ENCODE assay signal across 9 mouse cellular contexts in the genomic region with DNA sequence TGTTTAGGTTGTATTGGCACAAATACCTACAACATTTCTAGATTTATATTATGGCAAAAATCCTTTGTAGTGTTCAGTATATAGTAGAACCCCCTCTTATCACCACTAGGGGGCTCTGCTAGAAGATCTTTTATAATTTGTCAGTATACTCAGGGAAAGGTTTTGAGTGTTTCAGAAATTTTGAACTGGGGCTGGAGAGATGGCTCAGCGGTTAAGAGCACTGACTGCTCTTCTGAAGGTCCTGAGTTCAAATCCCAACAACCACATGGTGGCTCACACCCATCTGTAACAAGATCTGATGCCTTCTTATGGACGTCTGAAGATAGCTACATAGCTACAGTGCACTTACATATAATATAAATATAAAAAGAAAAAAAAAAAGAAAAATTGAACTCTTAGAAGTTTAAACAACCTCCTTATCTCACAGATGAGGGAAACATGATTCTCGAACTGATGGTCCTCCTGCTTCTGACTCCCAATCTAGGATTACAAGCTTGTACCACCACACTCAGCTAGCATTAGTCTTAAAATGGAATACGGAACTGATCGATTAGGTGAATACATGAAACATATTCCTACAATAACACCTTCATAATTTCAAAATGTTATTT. TPM values are rescaled to one million over a fixed set of nuclear protein-coding genes. Genes with fewer than 3 reads are reported as not detected.
DNase-seq lines count a peak whose midpoint lies in the region; ATAC-seq lines count a peak whose summit lies in the region.
"Had no signal": no experiment of that assay in that cellular context is flagged by ENCODE, and none has a peak within 500 bp of the region (broad histone marks: within the 10 kb centered on the region; RNA-seq: fewer than 3 reads in every experiment).

No protein-coding gene starts in this region.

- H3K4me2 ChIP-seq in liver, embryonic 11.5 days: peak overlapping the region; percentile 61
- no peak overlapping the region for H3K4me2 ChIP-seq in midbrain, embryonic 16.5 days (ENCODE audit: low read length)

- no peaks in the 10 kb centered on the region for H3K9me3 ChIP-seq in heart, embryonic 10.5 days
- H3K9me3 ChIP-seq in liver, embryonic 11.5 days (ENCODE audit: control insufficient read depth, low read length): no peaks in the 10 kb centered on the region
- no peaks in the 10 kb centered on the region for H3K9me3 ChIP-seq in midbrain, embryonic 16.5 days (replicated peaks; ENCODE audit: control insufficient read depth, low read length, poor library complexity, severe bottlenecking)
- H3K9me3 ChIP-seq: limb, embryonic 12.5 days had no signal

- no peaks in the 10 kb centered on the region for H3K27me3 ChIP-seq in heart, embryonic 10.5 days (ENCODE audit: insufficient read depth, poor library complexity, severe bottlenecking)
- no peaks in the 10 kb centered on the region for H3K27me3 ChIP-seq in liver, embryonic 11.5 days (replicated peaks; ENCODE audit: control insufficient read depth, insufficient read depth, low read length)
- no peaks in the 10 kb centered on the region for H3K27me3 ChIP-seq in midbrain, embryonic 16.5 days (ENCODE audit: control insufficient read depth, insufficient read depth, low read depth, low read length)
- H3K27me3 ChIP-seq: limb, embryonic 12.5 days had no signal

- 76% methylated on average over 5 of the region's 5 CpGs for WGBS in heart, embryonic 10.5 days
- WGBS in liver, embryonic 11.5 days: 62% methylated on average over 5 of the region's 5 CpGs
- 72% methylated on average over 5 of the region's 5 CpGs for WGBS in midbrain, embryonic 16.5 days

- no peak overlapping the region for H3K9ac ChIP-seq in liver, embryonic 11.5 days (ENCODE audit: low read depth, low read length)
- no peak overlapping the region for H3K9ac ChIP-seq in midbrain, embryonic 16.5 days (ENCODE audit: low read depth, low read length)

- peak; percentile 52 to 64 for DNase-seq in heart, adult 18-20 months
- DNase-seq in heart, embryonic 10.5 days (ENCODE audit: low spot score): no peak
- peak; percentile 80 for DNase-seq in A20 (ENCODE audit: low read depth, low spot score)
- DNase-seq in T-cell, adult 2 months (ENCODE audit: low spot score): peak; percentile 72
- DNase-seq in embryo, embryonic 9.5 days (ENCODE audit: extremely low spot score): peak; percentile 34
- DNase-seq in liver, embryonic 11.5 days (ENCODE audit: low spot score): no peak
- DNase-seq in retina, postnatal 1 day: peak; percentile 74

- no peak overlapping the region for H3K4me3 ChIP-seq in heart, embryonic 10.5 days
- no peak overlapping the region for H3K4me3 ChIP-seq in liver, embryonic 11.5 days (ENCODE audit: low read depth, low read length)
- H3K4me3 ChIP-seq in midbrain, embryonic 16.5 days (ENCODE audit: low read depth, low read length): no peak overlapping the region

- H3K4me1 ChIP-seq in heart, embryonic 10.5 days: peaks cover 23% of the 10 kb centered on the region
- peaks cover 11% of the 10 kb centered on the region for H3K4me1 ChIP-seq in liver, embryonic 11.5 days (replicated peaks; ENCODE audit: control insufficient read depth, insufficient read depth, low read length)
- H3K4me1 ChIP-seq in midbrain, embryonic 16.5 days (ENCODE audit: control insufficient read depth, insufficient read depth, low read length): peaks cover 16% of the 10 kb centered on the region

- ATAC-seq in liver, embryonic 11.5 days (replicated peaks; ENCODE audit: low FRiP score): peak; percentile 12; the same call in 1 of the 2 replicates
- ATAC-seq in midbrain, embryonic 16.5 days: no peak

- H3K36me3 ChIP-seq in heart, embryonic 10.5 days: 0 out of 2 replicates have a peak, but pooled peaks cover 3% of the 10 kb centered on the region
- no peaks in the 10 kb centered on the region for H3K36me3 ChIP-seq in liver, embryonic 11.5 days (ENCODE audit: control insufficient read depth, insufficient read depth, low read length)
- no peaks in the 10 kb centered on the region for H3K36me3 ChIP-seq in midbrain, embryonic 16.5 days (ENCODE audit: control insufficient read depth, insufficient read depth, low read length)
- H3K36me3 ChIP-seq: limb, embryonic 12.5 days had no signal

- H3K27ac ChIP-seq in heart, embryonic 10.5 days: no peak overlapping the region
- no peak overlapping the region for H3K27ac ChIP-seq in liver, embryonic 11.5 days (ENCODE audit: low read depth, low read length)
- H3K27ac ChIP-seq in midbrain, embryonic 16.5 days (ENCODE audit: low read length): no peak overlapping the region

RNA-seq across cellular contexts. Expression of a gene that starts 1.4 kb away (rescaled TPM):
- 100 to 1,000 TPM in 1 of 2 experiments, 10 to 100 TPM in 1; 94.3 to 101 TPM for total RNA-seq in heart, adult 18-20 months (2021)
- polyA plus RNA-seq in heart, embryonic 10.5 days (2016; fragmentation: Nextera tagmentation; extraction: Ambion mirVana): 99.0 and 106 TPM in 2 replicates
- polyA plus RNA-seq in liver, embryonic 11.5 days (2014; fragmentation: Nextera tagmentation; extraction: Ambion mirVana): 56.5 and 68.9 TPM in 2 replicates
- polyA plus RNA-seq in midbrain, embryonic 16.5 days (2015; fragmentation: Nextera tagmentation; extraction: Ambion mirVana): 213 and 227 TPM in 2 replicates

RNA-seq across cellular contexts. Expression of a gene that starts 1.5 kb away (rescaled TPM):
- total RNA-seq in heart, adult 18-20 months (2021): 10 to 100 TPM; 62.9 to 64.2 TPM
- polyA plus RNA-seq in heart, embryonic 10.5 days (2016; fragmentation: Nextera tagmentation; extraction: Ambion mirVana): 170 and 199 TPM in 2 replicates
- 126 and 131 TPM in 2 replicates for polyA plus RNA-seq in liver, embryonic 11.5 days (2014; fragmentation: Nextera tagmentation; extraction: Ambion mirVana)
- 186 and 206 TPM in 2 replicates for polyA plus RNA-seq in midbrain, embryonic 16.5 days (2015; fragmentation: Nextera tagmentation; extraction: Ambion mirVana)

RNA-seq across cellular contexts. Expression of a gene that starts 42.9 kb away (rescaled TPM):
- total RNA-seq in heart, adult 18-20 months (2021): 1 to 10 TPM in 1 of 2 experiments, not detected in 1; 4.0 TPM
- not detected in 2 replicates for polyA plus RNA-seq in heart, embryonic 10.5 days (2016; fragmentation: Nextera tagmentation; extraction: Ambion mirVana)
- polyA plus RNA-seq in liver, embryonic 11.5 days (2014; fragmentation: Nextera tagmentation; extraction: Ambion mirVana): not detected in 2 replicates
- not detected in 2 replicates for polyA plus RNA-seq in midbrain, embryonic 16.5 days (2015; fragmentation: Nextera tagmentation; extraction: Ambion mirVana)
- polyA plus RNA-seq: limb, embryonic 12.5 days had no signal

Comparison
In these comparisons a context has a peak if more than half of its experiments do, and no peak if none do; other contexts are left out.
1. DNase-seq: peak in heart, adult 18-20 months (2 of 2), A20 (single experiment), T-cell, adult 2 months (single experiment), embryo, embryonic 9.5 days (single experiment) and retina, postnatal 1 day (single experiment); none in heart, embryonic 10.5 days (single experiment) and liver, embryonic 11.5 days (single experiment).